Mouse (Mus musculus) cerebellum, adult 2 months (tissue): Measurements from ENCODE around the gene Lad1.

Source experiments
- CTCF ChIP-seq: fragments of 200-500 bp; IDR thresholded peaks from 2 replicates; pipeline ENCODE4 v1.5.1; 2011; ENCODE audit warnings: low read depth, mild to moderate bottlenecking, control low read depth, low read length, moderate library complexity, borderline replicate concordance; ENCODE audit not compliant: insufficient read depth
- POLR2A ChIP-seq: fragments of 200-500 bp; IDR thresholded peaks from 2 replicates; pipeline ENCODE4 v1.6.1; 2011; ENCODE audit warnings: low read length, control low read depth, borderline replicate concordance; ENCODE audit not compliant: insufficient read depth

DNA sequence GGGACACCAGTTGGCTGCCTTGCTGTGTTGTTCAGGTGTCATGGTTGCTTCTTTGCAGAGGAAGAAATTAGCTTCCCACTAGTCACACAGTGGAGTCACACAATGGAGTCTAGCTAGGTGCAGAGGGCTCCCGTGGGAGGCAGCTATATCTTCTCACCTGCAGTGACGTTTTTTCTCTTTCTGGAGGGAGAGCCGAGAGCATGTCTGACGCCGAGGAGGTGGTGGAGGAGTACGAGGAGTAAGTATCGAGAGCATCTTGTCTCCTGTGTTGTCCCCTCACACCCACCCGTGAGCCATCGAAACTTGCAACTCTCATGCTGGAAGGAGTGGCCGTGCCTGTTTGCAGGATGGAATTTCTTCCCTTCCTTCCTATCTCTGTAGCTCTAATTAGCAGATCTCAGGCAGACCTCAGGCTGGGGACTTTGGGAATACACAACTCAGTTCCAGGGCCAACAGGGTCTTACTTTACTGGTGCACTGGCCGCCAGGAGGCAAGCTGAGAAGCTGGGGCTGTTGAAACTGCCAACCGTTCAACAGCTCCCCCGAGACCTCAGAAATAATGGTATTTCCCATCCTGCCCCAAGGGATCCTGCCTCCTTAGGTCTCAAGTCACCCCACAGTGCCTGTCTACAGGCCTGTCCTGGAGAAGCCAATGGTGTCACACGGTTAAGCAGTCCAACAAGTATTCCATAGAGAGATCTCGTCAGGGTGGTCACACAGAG is 22.4 kb downstream of the Lad1 start:
- TF ChIP-seq CTCF (no peak), POLR2A (no peak)
